Mouse (Mus musculus): ENCODE measurements around the gene Trim17. TPM values are rescaled to one million over a fixed set of nuclear protein-coding genes. Genes with fewer than 3 reads are reported as not detected.

The Trim17 gene
- polyA plus RNA-seq, 1 experiment from 2014 or later = 0.14 TPM

- DNase-seq (ENCODE audit: low spot score) = peak; percentile 52
- H3K36me3 ChIP-seq (replicated peaks; ENCODE audit: control insufficient read depth, insufficient read depth, low read depth, low read length) = peaks cover 11% of the 10 kb centered on the region
- peaks cover 3% of the 10 kb centered on the region; the same call in 1 of the 2 replicates for H3K4me1 ChIP-seq (ENCODE audit: control insufficient read depth, insufficient read depth, low read length)
- peak; percentile 5; the same call in 1 of the 2 replicates for ATAC-seq (replicated peaks; ENCODE audit: insufficient number of reproducible peaks, low FRiP score, low TSS enrichment, low read depth)
- H3K4me2 ChIP-seq (ENCODE audit: low read depth, low read length) = peak overlapping the region; percentile 77
- H3K27me3 ChIP-seq (ENCODE audit: control insufficient read depth, insufficient read depth, low read length) = no peaks in the 10 kb centered on the region
- under 1% methylated on average over 13 of the region's 13 CpGs for WGBS
- H3K4me3 ChIP-seq (ENCODE audit: low read depth, low read length) = peak overlapping the region; percentile 90
- 0 out of 2 replicates have a peak overlapping the region, but pooled peaks have one; percentile 81 for H3K27ac ChIP-seq (replicated peaks; ENCODE audit: low read depth, low read length)
- H3K9me3 ChIP-seq (replicated peaks; ENCODE audit: control insufficient read depth, low read length) = no peaks in the 10 kb centered on the region
- peak overlapping the region; percentile 97 for H3K9ac ChIP-seq (replicated peaks; ENCODE audit: low read length)
These were observed 16.6 kb upstream of the Trim17 start for GRCm38 (mm10) chr11:58937909-58938308.

- Histone ChIP-seq H3K27ac (replicated peaks; ENCODE audit: low read depth, low read length) (peak within 1 kb of the TSS; percentile 81), H3K9me3 (replicated peaks; ENCODE audit: control insufficient read depth, low read length) (no peaks in the 10 kb centered on the region), H3K4me3 (ENCODE audit: low read depth, low read length) (peak within 1 kb of the TSS; percentile 90), H3K9ac (replicated peaks; ENCODE audit: low read length) (peak within 1 kb of the TSS; percentile 97), H3K4me2 (ENCODE audit: low read depth, low read length) (peak within 1 kb of the TSS; percentile 77), H3K27me3 (ENCODE audit: control insufficient read depth, insufficient read depth, low read length) (no peaks in the 10 kb centered on the region), H3K4me1 (ENCODE audit: control insufficient read depth, insufficient read depth, low read length) (peaks cover 3% of the 10 kb centered on the region; the same call in 1 of the 2 replicates), H3K36me3 (replicated peaks; ENCODE audit: control insufficient read depth, insufficient read depth, low read depth, low read length) (peaks cover 6% of the 10 kb centered on the region; the same call in 1 of the 2 replicates)
- ATAC-seq (replicated peaks; ENCODE audit: insufficient number of reproducible peaks, low FRiP score, low TSS enrichment, low read depth) (peak; percentile 97), DNase-seq (ENCODE audit: low spot score) (peak; percentile 96)
- WGBS = under 1% methylated on average over 88 of the region's 95 CpGs
These were observed 16.0 kb upstream of the Trim17 start, which contains the start of gene Rnf187 for GRCm38 (mm10) chr11:58938322-58939087. Gene Rnf187, minus strand, starts transcription at chr11:58938916.

- Histone ChIP-seq H3K4me2 (ENCODE audit: low read depth, low read length) (peak overlapping the region; percentile 26; the same call in 1 of the 2 replicates), H3K36me3 (replicated peaks; ENCODE audit: control insufficient read depth, insufficient read depth, low read depth, low read length) (0 out of 2 replicates have a peak, but pooled peaks cover 3% of the 10 kb centered on the region), H3K27me3 (ENCODE audit: control insufficient read depth, insufficient read depth, low read length) (no peaks in the 10 kb centered on the region), H3K4me3 (ENCODE audit: low read depth, low read length) (peak overlapping the region; percentile 90), H3K4me1 (ENCODE audit: control insufficient read depth, insufficient read depth, low read length) (peaks cover 3% of the 10 kb centered on the region; the same call in 1 of the 2 replicates), H3K9ac (replicated peaks; ENCODE audit: low read length) (peak overlapping the region; percentile 97), H3K27ac (replicated peaks; ENCODE audit: low read depth, low read length) (no peak overlapping the region), H3K9me3 (replicated peaks; ENCODE audit: control insufficient read depth, low read length) (no peaks in the 10 kb centered on the region)
- DNase-seq (ENCODE audit: low spot score) (no peak), ATAC-seq (replicated peaks; ENCODE audit: insufficient number of reproducible peaks, low FRiP score, low TSS enrichment, low read depth) (peak; percentile 46; the same call in 1 of the 2 replicates)
- WGBS = 22% methylated on average over 6 of the region's 6 CpGs
These were observed 15.4 kb upstream of the Trim17 start for GRCm38 (mm10) chr11:58939088-58939439.

GRCm38 (mm10) chr11:58944136-58944535 is 10.3 kb upstream of the Trim17 start:
- no peaks in the 10 kb centered on the region for H3K4me1 ChIP-seq (ENCODE audit: control insufficient read depth, insufficient read depth, low read length)
- H3K4me2 ChIP-seq (ENCODE audit: low read depth, low read length) = no peak overlapping the region
- no peak overlapping the region for H3K9ac ChIP-seq (replicated peaks; ENCODE audit: low read length)
- 73% methylated on average over 5 of the region's 5 CpGs for WGBS
- ATAC-seq (replicated peaks; ENCODE audit: insufficient number of reproducible peaks, low FRiP score, low TSS enrichment, low read depth) (no peak), DNase-seq (ENCODE audit: low spot score) (no peak)
- no peaks in the 10 kb centered on the region for H3K27me3 ChIP-seq (ENCODE audit: control insufficient read depth, insufficient read depth, low read length)
- H3K36me3 ChIP-seq (replicated peaks; ENCODE audit: control insufficient read depth, insufficient read depth, low read depth, low read length) = no peaks in the 10 kb centered on the region
- H3K4me3 ChIP-seq (ENCODE audit: low read depth, low read length) = no peak overlapping the region
- no peak overlapping the region for H3K27ac ChIP-seq (replicated peaks; ENCODE audit: low read depth, low read length)
- H3K9me3 ChIP-seq (replicated peaks; ENCODE audit: control insufficient read depth, low read length) = no peaks in the 10 kb centered on the region

GRCm38 (mm10) chr11:58947306-58947705 is 7.2 kb upstream of the Trim17 start:
- WGBS = 77% methylated on average over 3 of the region's 3 CpGs
- Histone ChIP-seq H3K4me1 (ENCODE audit: control insufficient read depth, insufficient read depth, low read length) (no peaks in the 10 kb centered on the region), H3K4me2 (ENCODE audit: low read depth, low read length) (no peak overlapping the region), H3K36me3 (replicated peaks; ENCODE audit: control insufficient read depth, insufficient read depth, low read depth, low read length) (no peaks in the 10 kb centered on the region), H3K27me3 (ENCODE audit: control insufficient read depth, insufficient read depth, low read length) (peaks cover 5% of the 10 kb centered on the region; the same call in 1 of the 2 replicates), H3K27ac (replicated peaks; ENCODE audit: low read depth, low read length) (no peak overlapping the region), H3K9ac (replicated peaks; ENCODE audit: low read length) (no peak overlapping the region; the same call in 1 of the 2 replicates), H3K4me3 (ENCODE audit: low read depth, low read length) (no peak overlapping the region), H3K9me3 (replicated peaks; ENCODE audit: control insufficient read depth, low read length) (no peaks in the 10 kb centered on the region)
- ATAC-seq (replicated peaks; ENCODE audit: insufficient number of reproducible peaks, low FRiP score, low TSS enrichment, low read depth) = no peak
- DNase-seq (ENCODE audit: low spot score) = no peak

GRCm38 (mm10) chr11:58947798-58948528 is 6.5 kb upstream of the Trim17 start:
- H3K4me2 ChIP-seq (ENCODE audit: low read depth, low read length) = peak overlapping the region; percentile 60
- peak; percentile 61 for DNase-seq (ENCODE audit: low spot score)
- H3K4me3 ChIP-seq (ENCODE audit: low read depth, low read length) = peak overlapping the region; percentile 41
- no peaks in the 10 kb centered on the region for H3K4me1 ChIP-seq (ENCODE audit: control insufficient read depth, insufficient read depth, low read length)
- peak; percentile 47; the same call in 1 of the 2 replicates for ATAC-seq (replicated peaks; ENCODE audit: insufficient number of reproducible peaks, low FRiP score, low TSS enrichment, low read depth)
- no peaks in the 10 kb centered on the region for H3K9me3 ChIP-seq (replicated peaks; ENCODE audit: control insufficient read depth, low read length)
- 17% methylated on average over 23 of the region's 23 CpGs for WGBS
- H3K27ac ChIP-seq (replicated peaks; ENCODE audit: low read depth, low read length) = peak overlapping the region; percentile 80
- peaks cover 5% of the 10 kb centered on the region; the same call in 1 of the 2 replicates for H3K27me3 ChIP-seq (ENCODE audit: control insufficient read depth, insufficient read depth, low read length)
- H3K9ac ChIP-seq (replicated peaks; ENCODE audit: low read length) = peak overlapping the region; percentile 53
- H3K36me3 ChIP-seq (replicated peaks; ENCODE audit: control insufficient read depth, insufficient read depth, low read depth, low read length) = no peaks in the 10 kb centered on the region

- no peaks in the 10 kb centered on the region for H3K9me3 ChIP-seq (replicated peaks; ENCODE audit: control insufficient read depth, low read length)
- H3K27me3 ChIP-seq (ENCODE audit: control insufficient read depth, insufficient read depth, low read length) = peaks cover 5% of the 10 kb centered on the region; the same call in 1 of the 2 replicates
- no peaks in the 10 kb centered on the region for H3K4me1 ChIP-seq (ENCODE audit: control insufficient read depth, insufficient read depth, low read length)
- peak within 1 kb of the TSS; percentile 66 for H3K4me2 ChIP-seq (ENCODE audit: low read depth, low read length)
- peak within 1 kb of the TSS; percentile 91 for H3K27ac ChIP-seq (replicated peaks; ENCODE audit: low read depth, low read length)
- H3K36me3 ChIP-seq (replicated peaks; ENCODE audit: control insufficient read depth, insufficient read depth, low read depth, low read length) = no peaks in the 10 kb centered on the region
- ATAC-seq (replicated peaks; ENCODE audit: insufficient number of reproducible peaks, low FRiP score, low TSS enrichment, low read depth) = peak; percentile 86
- H3K9ac ChIP-seq (replicated peaks; ENCODE audit: low read length) = peak within 1 kb of the TSS; percentile 75
- DNase-seq (ENCODE audit: low spot score) = peak; percentile 88
- WGBS = under 1% methylated on average over 46 of the region's 48 CpGs
- peak within 1 kb of the TSS; percentile 41 for H3K4me3 ChIP-seq (ENCODE audit: low read depth, low read length)
These were observed 5.7 kb upstream of the Trim17 start, which contains the start of gene Hist3h2ba for GRCm38 (mm10) chr11:58948542-58949479. Gene Hist3h2ba, plus strand, starts transcription at chr11:58948920.
